21 mouse cellular contexts compared by ENCODE assay signal in genomic region chr6:100223435-100223834, GRCm38 (mm10).
DNase-seq lines count a peak whose midpoint lies in the region; TF ChIP-seq lines count a peak whose summit lies in the region.
"Had no signal": no experiment of that assay in that cellular context is flagged by ENCODE, and none has a peak within 500 bp of the region (broad histone marks: within the 10 kb centered on the region; RNA-seq: fewer than 3 reads in every experiment).

No protein-coding gene starts in this region.

- TF ChIP-seq RAD21 in MEL (IDR thresholded peaks at IDR 0.05; ENCODE audit: low read depth, low read length): no peak

- H3K36me3 ChIP-seq in MEL (ENCODE audit: control insufficient read depth in 1 of 2, insufficient read depth in 2 of 2, low read length in 2 of 2): no peaks in the 10 kb centered on the region
- H3K36me3 ChIP-seq: forebrain, embryonic 12.5 days had no signal

- no peak for TF ChIP-seq EP300 in MEL (IDR thresholded peaks at IDR 0.05; ENCODE audit: low read depth in 1 of 2, low read length in 2 of 2)

- no peaks in the 10 kb centered on the region for H3K9me3 ChIP-seq in MEL (replicated peaks; ENCODE audit: insufficient read depth, low read length)
- H3K9me3 ChIP-seq: embryonic facial prominence, embryonic 13.5 days; embryonic facial prominence, embryonic 15.5 days; forebrain, embryonic 10.5 days; forebrain, embryonic 12.5 days; G1E had no signal

- no peak overlapping the region for H3K27ac ChIP-seq in MEL (ENCODE audit: control insufficient read depth, low read depth, low read length)
- H3K27ac ChIP-seq: embryonic facial prominence, embryonic 13.5 days; embryonic facial prominence, embryonic 15.5 days; forebrain, embryonic 10.5 days; forebrain, embryonic 12.5 days had no signal

- H3K27me3 ChIP-seq in MEL (ENCODE audit: control insufficient read depth in 1 of 2, insufficient read depth in 2 of 2, low read length in 2 of 2): no peaks in the 10 kb centered on the region
- H3K27me3 ChIP-seq: embryonic facial prominence, embryonic 13.5 days; embryonic facial prominence, embryonic 15.5 days had no signal

- H3K9ac ChIP-seq in MEL (ENCODE audit: control insufficient read depth, low read depth, low read length, poor library complexity, severe bottlenecking): no peak overlapping the region
- H3K9ac ChIP-seq: embryonic facial prominence, embryonic 13.5 days; embryonic facial prominence, embryonic 15.5 days; forebrain, embryonic 12.5 days had no signal

- TF ChIP-seq POLR2A in MEL (IDR thresholded peaks at IDR 0.05; ENCODE audit: control insufficient read depth in 1 of 2, insufficient read depth in 1 of 2, low read depth in 1 of 2, low read length in 2 of 2, poor library complexity in 1 of 2): no peak

- intact Hi-C loops in heart, postnatal 14 days (cut with DNase I): no loop called here

- no peak for TF ChIP-seq CTCF in MEL (IDR thresholded peaks at IDR 0.05 in 2 of 3, conservative IDR thresholded peaks at IDR 0.05 in 1 of 3; ENCODE audit: control insufficient read depth in 1 of 3, insufficient read depth in 1 of 3, low read depth in 2 of 3, low read length in 3 of 3, poor library complexity in 1 of 3, severe bottlenecking in 1 of 3)

- H3K4me1 ChIP-seq in MEL (ENCODE audit: control insufficient read depth in 1 of 2, insufficient read depth in 2 of 2, low read length in 2 of 2): no peaks in the 10 kb centered on the region

- H3K79me2 ChIP-seq in MEL (ENCODE audit: control insufficient read depth, insufficient read depth, low read length, poor library complexity): peaks cover 7% of the 10 kb centered on the region; the same call in 1 of the 2 replicates

- H3K4me3 ChIP-seq in MEL (ENCODE audit: control insufficient read depth in 1 of 2, insufficient read depth in 1 of 2, low read depth in 2 of 2, low read length in 2 of 2): no peak overlapping the region
- H3K4me3 ChIP-seq: embryonic facial prominence, embryonic 13.5 days; embryonic facial prominence, embryonic 15.5 days; erythroblast, embryonic 14.5 days; forebrain, embryonic 10.5 days; forebrain, embryonic 12.5 days had no signal

- peak; percentile 85 for DNase-seq in ES-CJ7 (ENCODE audit: low read depth, low spot score)
- peak; percentile 1 for DNase-seq in MEL (ENCODE audit: low read depth, low spot score)
- DNase-seq in ZHBTc4 (ENCODE audit: low read depth, low spot score): peak; percentile 62
- DNase-seq in gastrocnemius, postnatal 4 days (ENCODE audit: low spot score in 2 of 2): no peak
- DNase-seq in heart, postnatal 14 days: no peak
- DNase-seq: adrenal gland, adult 2 months; adrenal gland, postnatal 10 days; adrenal gland, postnatal 25 days; cerebellum, adult 11 months; cerebellum, adult 18-20 months; cerebellum, adult 8-10 months; cerebellum, adult 9-11 months; cerebellum, postnatal 14 days; cerebellum, postnatal 36 days; embryo, embryonic 11 days had no signal

TF ChIP-seq in MEL, 35 proteins besides CTCF, POLR2A, EP300 and RAD21:
- TF ChIP-seq RCOR1 (IDR thresholded peaks at IDR 0.05; ENCODE audit: low read depth, low read length): no peak
- TF ChIP-seq GATA1 (IDR thresholded peaks at IDR 0.05; ENCODE audit: low read depth, low read length): no peak
- no peak for TF ChIP-seq MAZ (IDR thresholded peaks at IDR 0.05; ENCODE audit: low read depth, low read length)
- no peak for TF ChIP-seq ZC3H11A (IDR thresholded peaks at IDR 0.05; ENCODE audit: low read depth, low read length)
- no peak for TF ChIP-seq MXI1 (IDR thresholded peaks at IDR 0.05; ENCODE audit: low read depth, low read length)
- no peak for TF ChIP-seq SMC3 (IDR thresholded peaks at IDR 0.05; ENCODE audit: low read depth, low read length)
- TF ChIP-seq GABPA (IDR thresholded peaks at IDR 0.05; ENCODE audit: low read depth, low read length): no peak
- TF ChIP-seq USF2 (IDR thresholded peaks at IDR 0.05; ENCODE audit: borderline replicate concordance in 1 of 2, insufficient read depth in 1 of 2, low read depth in 1 of 2, low read length in 2 of 2): no peak
- no peak for TF ChIP-seq NELFE (IDR thresholded peaks at IDR 0.05; ENCODE audit: low read depth, low read length)
- no peak for TF ChIP-seq POLR2AphosphoS2 (IDR thresholded peaks at IDR 0.05; ENCODE audit: low read length)
- TF ChIP-seq HCFC1 (IDR thresholded peaks at IDR 0.05; ENCODE audit: low read depth, low read length): no peak
- no peak for TF ChIP-seq MAX (IDR thresholded peaks at IDR 0.05; ENCODE audit: low read length)
- TF ChIP-seq ZMIZ1 (IDR thresholded peaks at IDR 0.05; ENCODE audit: low read depth, low read length): no peak
- TF ChIP-seq MYC (IDR thresholded peaks at IDR 0.05; ENCODE audit: low read depth, low read length): no peak
- no peak for TF ChIP-seq POLR2AphosphoS5 (IDR thresholded peaks at IDR 0.05; ENCODE audit: borderline replicate concordance, low read depth, low read length)
- no peak for TF ChIP-seq NRF1 (IDR thresholded peaks at IDR 0.05; ENCODE audit: insufficient read depth, low read depth, low read length, poor library complexity, severe bottlenecking)

Comparison
In these comparisons a context has a peak if more than half of its experiments do, and no peak if none do; other contexts are left out.
1. DNase-seq: peak in ES-CJ7 (single experiment), MEL (single experiment) and ZHBTc4 (single experiment); none in gastrocnemius, postnatal 4 days (0 of 2) and heart, postnatal 14 days (0 of 2).